In genomic region chr9:100597546-100597945, GRCm38 (mm10) we compare ENCODE assay signal across 8 mouse cellular contexts. TPM values are rescaled to one million over a fixed set of nuclear protein-coding genes. Genes with fewer than 3 reads are reported as not detected.
DNase-seq lines count a peak whose midpoint lies in the region; ATAC-seq and TF ChIP-seq lines count a peak whose summit lies in the region.

Stag1 (plus strand) TSS chr9:100597798.

- H3K9me3 ChIP-seq in kidney, embryonic 15.5 days (replicated peaks): no peaks in the 10 kb centered on the region
- 0 out of 2 replicates have a peak, but pooled peaks cover 4% of the 10 kb centered on the region for H3K9me3 ChIP-seq in midbrain, embryonic 14.5 days (ENCODE audit: control insufficient read depth, low read length)

- H3K27ac ChIP-seq in kidney, embryonic 15.5 days: no peak within 1 kb of the TSS
- H3K27ac ChIP-seq in bone marrow macrophage, adult 2 months (ENCODE audit: insufficient read depth, low read depth, low read length): no peak within 1 kb of the TSS
- no peak within 1 kb of the TSS for H3K27ac ChIP-seq in midbrain, embryonic 14.5 days (replicated peaks; ENCODE audit: low read depth, low read length)

- no peaks in the 10 kb centered on the region for H3K27me3 ChIP-seq in kidney, embryonic 15.5 days
- no peaks in the 10 kb centered on the region for H3K27me3 ChIP-seq in midbrain, embryonic 14.5 days (ENCODE audit: control insufficient read depth, insufficient read depth, low read length)

- no peak for ATAC-seq in kidney, embryonic 15.5 days (replicated peaks; ENCODE audit: low FRiP score)
- ATAC-seq in midbrain, embryonic 14.5 days (ENCODE audit: low FRiP score, low TSS enrichment): no peak

- TF ChIP-seq POLR2A in bone marrow macrophage, adult 2 months (IDR thresholded peaks at IDR 0.05; ENCODE audit: borderline replicate concordance, low read depth, low read length): no peak

- no peaks in the 10 kb centered on the region for H3K36me3 ChIP-seq in kidney, embryonic 15.5 days
- H3K36me3 ChIP-seq in midbrain, embryonic 14.5 days (ENCODE audit: control insufficient read depth, insufficient read depth, low read length): no peaks in the 10 kb centered on the region

- H3K4me3 ChIP-seq in kidney, embryonic 15.5 days (replicated peaks): no peak within 1 kb of the TSS
- no peak within 1 kb of the TSS for H3K4me3 ChIP-seq in bone marrow macrophage, adult 2 months (ENCODE audit: insufficient read depth, low read length)
- no peak within 1 kb of the TSS for H3K4me3 ChIP-seq in midbrain, embryonic 14.5 days (replicated peaks; ENCODE audit: low read depth, low read length)

- DNase-seq in kidney, adult 9 months: no peak
- DNase-seq in heart, adult 18-20 months: no peak
- no peak for DNase-seq in layer of hippocampus, postnatal 10 days (ENCODE audit: low spot score in 2 of 2)
- no peak for DNase-seq in midbrain, embryonic 14.5 days
- DNase-seq in right cerebral cortex, adult 2 months (ENCODE audit: low spot score in 2 of 2): no peak
- no peak for DNase-seq in right cerebral cortex, adult 18-20 months

- H3K4me1 ChIP-seq in kidney, embryonic 15.5 days: no peaks in the 10 kb centered on the region
- H3K4me1 ChIP-seq in bone marrow macrophage, adult 2 months (ENCODE audit: control insufficient read depth, insufficient read depth, low read length): no peaks in the 10 kb centered on the region
- H3K4me1 ChIP-seq in midbrain, embryonic 14.5 days (ENCODE audit: control insufficient read depth, insufficient read depth, low read length): peaks cover 14% of the 10 kb centered on the region

- TF ChIP-seq CTCF in bone marrow macrophage, adult 2 months (IDR thresholded peaks at IDR 0.05; ENCODE audit: low read depth, low read length): no peak

- 85% methylated on average over 8 of the region's 8 CpGs for WGBS in kidney, embryonic 15.5 days
- WGBS in midbrain, embryonic 14.5 days: 87% methylated on average over 8 of the region's 8 CpGs

- no peak within 1 kb of the TSS for H3K4me2 ChIP-seq in kidney, embryonic 15.5 days
- H3K4me2 ChIP-seq in midbrain, embryonic 14.5 days (ENCODE audit: low read length): no peak within 1 kb of the TSS

- H3K9ac ChIP-seq in kidney, embryonic 15.5 days: no peak within 1 kb of the TSS
- no peak within 1 kb of the TSS for H3K9ac ChIP-seq in midbrain, embryonic 14.5 days (replicated peaks; ENCODE audit: low read length)

RNA-seq across cellular contexts. Expression of gene Stag1, which starts in this region (rescaled TPM):
- polyA plus RNA-seq in kidney, embryonic 15.5 days (2015; fragmentation: Nextera tagmentation; extraction: Ambion mirVana): 45.0 and 48.9 TPM in 2 replicates
- 34.1 and 35.9 TPM in 2 replicates for polyA plus RNA-seq in bone marrow macrophage, adult 2 months (2012; ENCODE audit: insufficient read depth, insufficient read length, missing spikeins)
- 10 to 100 TPM; 28.4 to 29.5 TPM for total RNA-seq in heart, adult 18-20 months (2021)
- 10 to 100 TPM; 39.1 to 53.4 TPM for total RNA-seq in layer of hippocampus, postnatal 10 days (2021)
- 41.3 and 45.2 TPM in 2 replicates for polyA plus RNA-seq in midbrain, embryonic 14.5 days (2014; fragmentation: Nextera tagmentation; extraction: Ambion mirVana)
